19 mouse cellular contexts compared by ENCODE assay signal in the genomic region with DNA sequence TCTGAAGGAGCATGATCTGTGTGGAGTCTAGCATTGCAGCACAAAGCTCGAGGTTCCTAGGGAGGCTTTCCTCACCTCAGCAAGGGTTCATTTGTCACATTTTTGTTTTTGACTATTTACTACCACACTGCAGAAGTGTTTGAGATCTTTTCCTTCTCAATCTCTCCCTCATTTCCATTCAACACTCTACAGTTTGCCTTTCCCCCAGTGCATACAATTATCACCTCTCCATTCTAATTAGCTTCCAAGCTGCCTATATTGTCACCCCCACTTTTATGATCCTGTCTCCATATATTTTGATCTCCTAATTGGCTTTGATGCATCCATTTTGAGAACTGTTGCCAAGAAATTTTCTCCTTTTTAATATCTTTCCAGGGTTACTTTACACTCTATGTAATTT.
A peak's percentile ranks its signal among the peaks of the same experiment; 100 is the strongest.
DNase-seq lines count a peak whose midpoint lies in the region; ATAC-seq and TF ChIP-seq lines count a peak whose summit lies in the region.
"Had no signal": no experiment of that assay in that cellular context is flagged by ENCODE, and none has a peak within 500 bp of the region (broad histone marks: within the 10 kb centered on the region; RNA-seq: fewer than 3 reads in every experiment).

No protein-coding gene starts in this region.

- H3K79me2 ChIP-seq in heart, adult 2 months (replicated peaks; ENCODE audit: control insufficient read depth, insufficient read depth, low read length): no peaks in the 10 kb centered on the region

- no peaks in the 10 kb centered on the region for H3K36me3 ChIP-seq in forebrain, embryonic 13.5 days (ENCODE audit: poor library complexity, severe bottlenecking)
- H3K36me3 ChIP-seq in forebrain, embryonic 11.5 days (ENCODE audit: control insufficient read depth, insufficient read depth, low read length): no peaks in the 10 kb centered on the region
- no peaks in the 10 kb centered on the region for H3K36me3 ChIP-seq in embryonic facial prominence, embryonic 10.5 days (replicated peaks)
- H3K36me3 ChIP-seq in forebrain, postnatal 0 days (ENCODE audit: insufficient read depth): no peaks in the 10 kb centered on the region
- no peaks in the 10 kb centered on the region for H3K36me3 ChIP-seq in heart, adult 2 months (ENCODE audit: control insufficient read depth, insufficient read depth, low read length)
- H3K36me3 ChIP-seq: heart, embryonic 10.5 days; heart, embryonic 15.5 days; hindbrain, embryonic 13.5 days had no signal

- H3K4me2 ChIP-seq in forebrain, embryonic 13.5 days: no peak overlapping the region
- H3K4me2 ChIP-seq in forebrain, embryonic 11.5 days (ENCODE audit: low read depth, low read length, severe bottlenecking): no peak overlapping the region
- H3K4me2 ChIP-seq in forebrain, postnatal 0 days (ENCODE audit: low read depth): no peak overlapping the region
- H3K4me2 ChIP-seq: heart, embryonic 15.5 days; hindbrain, embryonic 13.5 days had no signal

- peaks cover 7% of the 10 kb centered on the region; the same call in 1 of the 2 replicates for H3K4me1 ChIP-seq in forebrain, embryonic 13.5 days
- no peaks in the 10 kb centered on the region for H3K4me1 ChIP-seq in forebrain, embryonic 11.5 days (replicated peaks; ENCODE audit: control insufficient read depth, insufficient read depth, low read length)
- peaks cover 11% of the 10 kb centered on the region for H3K4me1 ChIP-seq in embryonic facial prominence, embryonic 10.5 days
- 0 out of 2 replicates have a peak, but pooled peaks cover 6% of the 10 kb centered on the region for H3K4me1 ChIP-seq in forebrain, postnatal 0 days (ENCODE audit: insufficient read depth)
- no peaks in the 10 kb centered on the region for H3K4me1 ChIP-seq in heart, adult 2 months (ENCODE audit: control insufficient read depth, insufficient read depth, low read length)
- H3K4me1 ChIP-seq: heart, embryonic 15.5 days had no signal

- no peak for TF ChIP-seq CTCF in forebrain, postnatal 0 days (IDR thresholded peaks at IDR 0.05; ENCODE audit: low read depth)
- no peak for TF ChIP-seq CTCF in heart, adult 2 months (IDR thresholded peaks at IDR 0.05)

- DNase-seq in forebrain, embryonic 11.5 days (ENCODE audit: low spot score): no peak
- no peak for DNase-seq in embryonic facial prominence, embryonic 10.5 days (ENCODE audit: low spot score)
- DNase-seq in forebrain, postnatal 0 days: peak; percentile 33
- no peak for DNase-seq in c-Kit-positive CD71-positive TER-119-positive erythroid progenitor cells, embryonic 14.5 days (ENCODE audit: low spot score)
- no peak for DNase-seq in heart, adult 2 months
- DNase-seq: adrenal gland, postnatal 10 days; cerebellum, adult 11-12 months; cerebellum, adult 9-11 months; cerebellum, postnatal 36 days; gastrocnemius, postnatal 36 days; heart, adult 11 months; heart, postnatal 14 days; kidney, adult 11 months had no signal

- H3K27me3 ChIP-seq in forebrain, embryonic 13.5 days: no peaks in the 10 kb centered on the region
- no peaks in the 10 kb centered on the region for H3K27me3 ChIP-seq in forebrain, embryonic 11.5 days (ENCODE audit: control insufficient read depth, insufficient read depth, low read length)
- no peaks in the 10 kb centered on the region for H3K27me3 ChIP-seq in embryonic facial prominence, embryonic 10.5 days (replicated peaks; ENCODE audit: low read depth, poor library complexity, severe bottlenecking)
- H3K27me3 ChIP-seq in forebrain, postnatal 0 days (ENCODE audit: insufficient read depth, low read length): no peaks in the 10 kb centered on the region
- no peaks in the 10 kb centered on the region for H3K27me3 ChIP-seq in heart, adult 2 months (ENCODE audit: control insufficient read depth, insufficient read depth, low read length)
- H3K27me3 ChIP-seq: heart, embryonic 15.5 days; hindbrain, embryonic 13.5 days had no signal

- no peaks in the 10 kb centered on the region for H3K9me3 ChIP-seq in forebrain, embryonic 13.5 days (replicated peaks)
- H3K9me3 ChIP-seq in forebrain, embryonic 11.5 days (ENCODE audit: control insufficient read depth, low read length): no peaks in the 10 kb centered on the region
- H3K9me3 ChIP-seq in embryonic facial prominence, embryonic 10.5 days: no peaks in the 10 kb centered on the region
- no peaks in the 10 kb centered on the region for H3K9me3 ChIP-seq in forebrain, postnatal 0 days (ENCODE audit: low read length)
- H3K9me3 ChIP-seq: heart, embryonic 10.5 days; heart, embryonic 15.5 days; hindbrain, embryonic 13.5 days had no signal

- H3K4me3 ChIP-seq in forebrain, embryonic 13.5 days: no peak overlapping the region
- no peak overlapping the region for H3K4me3 ChIP-seq in forebrain, embryonic 11.5 days (ENCODE audit: low read depth, low read length)
- H3K4me3 ChIP-seq in embryonic facial prominence, embryonic 10.5 days: no peak overlapping the region
- no peak overlapping the region for H3K4me3 ChIP-seq in forebrain, postnatal 0 days (ENCODE audit: low read depth, low read length)
- H3K4me3 ChIP-seq in heart, adult 2 months: no peak overlapping the region
- H3K4me3 ChIP-seq: heart, embryonic 10.5 days; heart, embryonic 15.5 days; hindbrain, embryonic 13.5 days had no signal

- intact Hi-C loops in heart, adult 2 months (cut with DNase I): no loop called here

- TF ChIP-seq POLR2A in heart, adult 2 months (IDR thresholded peaks at IDR 0.05; ENCODE audit: insufficient read depth, low read depth, low read length): no peak

- WGBS in forebrain, embryonic 13.5 days: 52% methylated on average over 1 of the region's 1 CpGs
- WGBS in forebrain, embryonic 11.5 days: 72% methylated on average over 1 of the region's 1 CpGs
- 73% methylated on average over 1 of the region's 1 CpGs for WGBS in embryonic facial prominence, embryonic 10.5 days
- 32% methylated on average over 1 of the region's 1 CpGs for WGBS in forebrain, postnatal 0 days
- 48% methylated on average over 1 of the region's 1 CpGs for WGBS in heart, adult 2 months

- no peak overlapping the region for H3K27ac ChIP-seq in forebrain, embryonic 13.5 days
- H3K27ac ChIP-seq in forebrain, embryonic 11.5 days (ENCODE audit: low read depth, low read length): no peak overlapping the region
- peak overlapping the region; percentile 26 for H3K27ac ChIP-seq in embryonic facial prominence, embryonic 10.5 days (replicated peaks)
- no peak overlapping the region for H3K27ac ChIP-seq in forebrain, postnatal 0 days (ENCODE audit: low read depth, low read length)
- H3K27ac ChIP-seq in heart, adult 2 months: no peak overlapping the region
- H3K27ac ChIP-seq: heart, embryonic 10.5 days; heart, embryonic 15.5 days; hindbrain, embryonic 13.5 days; hindbrain, postnatal 0 days had no signal

- ATAC-seq in forebrain, embryonic 13.5 days: peak; percentile 69; the same call in 1 of the 2 replicates
- ATAC-seq in forebrain, embryonic 11.5 days (replicated peaks; ENCODE audit: low FRiP score): no peak
- ATAC-seq in forebrain, postnatal 0 days: peak; percentile 88
- no peak for ATAC-seq in megakaryocyte progenitor cell, adult 5-6 weeks (replicated peaks; ENCODE audit: poor library complexity)
- ATAC-seq: hindbrain, postnatal 0 days had no signal

- TF ChIP-seq EP300 in heart, adult 2 months (IDR thresholded peaks at IDR 0.05; ENCODE audit: insufficient read depth, low read depth, low read length): no peak

- H3K9ac ChIP-seq in forebrain, embryonic 13.5 days: no peak overlapping the region
- no peak overlapping the region for H3K9ac ChIP-seq in forebrain, embryonic 11.5 days (ENCODE audit: low read length)
- no peak overlapping the region for H3K9ac ChIP-seq in forebrain, postnatal 0 days
- no peak overlapping the region for H3K9ac ChIP-seq in heart, adult 2 months (ENCODE audit: low read depth, low read length)
- H3K9ac ChIP-seq: heart, embryonic 15.5 days; hindbrain, embryonic 13.5 days had no signal

Comparison
In these comparisons a context has a peak if more than half of its experiments do, and no peak if none do; other contexts are left out.
1. ATAC-seq: peak in forebrain, embryonic 13.5 days (single experiment) and forebrain, postnatal 0 days (single experiment); none in forebrain, embryonic 11.5 days (single experiment) and megakaryocyte progenitor cell, adult 5-6 weeks (single experiment).